Mouse (Mus musculus): ENCODE results near the gene Osbpl11.
"Not testable (repeated sequence)": the region's sequence is repeated elsewhere in the genome, so short reads cannot be mapped to it uniquely, and the experiment has no call there.

Osbpl11 gene

DNA sequence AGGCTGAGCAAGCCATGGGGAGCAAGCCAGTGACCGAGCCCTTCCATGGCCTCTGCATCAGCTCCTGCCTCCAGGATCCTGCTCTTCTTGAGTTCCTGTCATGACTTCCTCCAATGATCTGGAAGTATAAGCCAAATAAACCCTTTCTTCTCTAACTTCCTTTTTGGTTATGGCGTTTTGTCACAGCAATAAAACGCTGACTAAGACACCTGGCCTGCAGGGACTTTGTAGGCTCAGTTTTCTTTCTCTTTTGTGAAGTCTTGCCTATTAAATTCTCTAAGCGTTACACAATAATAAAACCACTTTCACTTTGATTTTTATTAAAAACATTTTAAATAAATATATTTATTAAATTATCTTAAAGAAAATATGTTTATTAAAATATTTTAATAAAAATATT is 7.1 kb upstream of the Osbpl11 start:
- no peak for DNase-seq (ENCODE audit: low spot score in 2 of 2)

- peak; percentile 3 to 41 for DNase-seq (ENCODE audit: low spot score in 2 of 2)
These were observed 6.4 kb upstream of the Osbpl11 start for GRCm38 (mm10) chr16:33178278-33179074.

GRCm38 (mm10) chr16:33179222-33179621 is 5.6 kb upstream of the Osbpl11 start:
- DNase-seq (ENCODE audit: low spot score in 2 of 2) = not testable (repeated sequence)

GRCm38 (mm10) chr16:33179911-33180310 is 5.0 kb upstream of the Osbpl11 start:
- no peak for DNase-seq (ENCODE audit: low spot score in 2 of 2)

- DNase-seq (ENCODE audit: low spot score in 2 of 2) = no peak
These were observed 4.1 kb upstream of the Osbpl11 start for GRCm38 (mm10) chr16:33180793-33181192.

DNA sequence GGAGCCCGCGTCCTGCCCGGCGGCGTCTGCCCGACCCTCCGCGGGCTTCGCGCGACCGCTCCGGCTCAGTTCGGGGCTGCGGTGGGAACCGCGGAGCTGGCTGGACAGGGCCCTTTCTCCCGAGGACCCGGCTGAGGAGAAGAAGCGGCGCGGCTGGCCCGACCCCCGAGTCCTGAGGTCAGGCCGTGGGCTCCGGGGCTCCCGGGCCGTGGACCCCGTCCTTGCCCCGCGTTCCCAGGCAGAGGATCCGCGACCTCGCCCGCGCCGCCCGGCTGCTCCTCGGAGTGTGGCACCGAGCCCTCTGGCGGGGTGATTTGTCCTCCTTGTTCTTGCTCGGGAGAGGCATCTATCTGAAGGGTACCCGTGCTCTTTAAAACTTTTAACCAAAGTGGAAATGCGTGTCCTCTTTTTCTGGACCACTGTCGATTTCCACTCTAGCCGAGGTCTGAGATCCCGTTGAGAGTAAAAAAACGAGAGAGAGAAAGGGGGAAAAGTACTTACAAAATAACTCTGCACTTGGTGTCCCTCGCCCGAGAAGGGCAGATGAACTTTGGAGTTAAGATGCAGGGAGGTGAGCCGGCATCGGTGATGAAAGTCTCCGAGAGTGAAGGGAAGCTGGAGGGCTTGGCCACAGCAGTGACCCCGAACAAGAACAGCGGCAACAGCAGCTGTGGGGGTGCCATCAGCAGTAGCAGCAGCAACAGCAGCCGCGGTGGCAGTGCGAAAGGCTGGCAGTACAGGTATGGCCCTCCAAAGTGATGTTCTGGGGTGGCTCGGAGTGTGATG is 583 bp downstream of the Osbpl11 start:
- peak; percentile 46 to 55 for DNase-seq (ENCODE audit: low spot score in 2 of 2)

- DNase-seq (ENCODE audit: low spot score in 2 of 2) = no peak
These were observed 1.3 kb downstream of the Osbpl11 start for GRCm38 (mm10) chr16:33186134-33186533.

DNA sequence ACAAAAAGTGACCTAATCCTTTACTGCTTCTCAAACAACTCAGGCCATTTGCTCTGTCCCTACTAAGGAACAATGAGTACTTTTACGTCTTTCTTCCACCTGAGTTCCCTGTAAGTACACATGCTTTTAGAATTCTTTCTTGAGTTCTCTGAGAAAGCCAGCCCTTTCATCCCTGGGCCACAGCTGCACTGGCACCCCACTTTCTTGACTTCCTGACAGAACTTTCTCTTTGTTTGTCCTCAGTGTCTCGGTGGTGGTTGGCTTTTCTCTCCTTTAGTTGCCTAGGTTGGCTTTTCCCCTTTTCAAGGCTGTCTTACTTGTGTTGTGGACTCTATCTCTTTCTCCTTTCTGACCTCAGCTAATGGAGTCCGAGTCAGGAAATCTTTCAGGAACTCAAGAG is 3.2 kb downstream of the Osbpl11 start:
- no peak for DNase-seq (ENCODE audit: low spot score in 2 of 2)

- peak in 1 of 2 experiments; percentile 56 for DNase-seq (ENCODE audit: low spot score in 2 of 2)
These were observed 6.8 kb downstream of the Osbpl11 start for GRCm38 (mm10) chr16:33191671-33192091.

GRCm38 (mm10) chr16:33192280-33192679 is 7.4 kb downstream of the Osbpl11 start:
- no peak for DNase-seq (ENCODE audit: low spot score in 2 of 2)

GRCm38 (mm10) chr16:33193649-33194048 is 8.8 kb downstream of the Osbpl11 start:
- peak in 1 of 2 experiments; percentile 33 for DNase-seq (ENCODE audit: low spot score in 2 of 2)

DNA sequence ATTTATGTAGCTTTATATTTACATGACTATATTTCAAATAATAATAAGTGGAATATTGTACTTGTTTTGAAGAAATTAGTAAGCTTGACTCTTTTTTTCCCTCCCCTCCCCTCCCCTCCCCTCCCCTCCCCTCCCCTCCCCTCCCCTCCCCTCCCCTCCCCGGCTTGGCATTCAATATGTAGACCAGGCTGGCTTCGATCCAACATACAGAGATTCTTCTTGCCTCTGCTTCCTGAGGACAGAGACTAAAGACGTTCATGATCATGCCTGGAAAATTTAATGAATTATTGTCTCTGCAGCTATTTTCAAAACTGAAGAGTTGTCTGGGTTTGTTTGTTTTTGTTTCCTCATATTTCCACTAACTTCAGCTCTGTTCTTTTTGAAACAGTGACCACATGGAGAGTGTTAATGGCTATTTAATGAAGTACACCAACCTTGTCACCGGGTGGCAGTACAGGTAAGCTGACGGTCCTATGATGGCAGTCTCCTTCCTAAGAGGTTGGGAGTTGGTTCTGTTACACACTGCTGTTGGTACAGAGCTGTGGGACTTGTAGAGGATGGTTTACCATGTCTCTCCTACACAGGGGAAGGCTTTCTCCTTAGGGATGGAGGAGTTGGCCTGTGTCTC is 10.9 kb downstream of the Osbpl11 start:
- DNase-seq (ENCODE audit: low spot score in 2 of 2) = no peak

GRCm38 (mm10) chr16:33196578-33196977 is 11.7 kb downstream of the Osbpl11 start:
- no peak for DNase-seq (ENCODE audit: low spot score in 2 of 2)

GRCm38 (mm10) chr16:33200589-33200988 is 15.7 kb downstream of the Osbpl11 start:
- DNase-seq (ENCODE audit: low spot score in 2 of 2) = no peak

GRCm38 (mm10) chr16:33210812-33211211 is 25.9 kb downstream of the Osbpl11 start:
- DNase-seq (ENCODE audit: low spot score in 2 of 2) = no peak

- DNase-seq (ENCODE audit: low spot score in 2 of 2) = no peak
These were observed 31.6 kb downstream of the Osbpl11 start for GRCm38 (mm10) chr16:33216313-33217003.

DNA sequence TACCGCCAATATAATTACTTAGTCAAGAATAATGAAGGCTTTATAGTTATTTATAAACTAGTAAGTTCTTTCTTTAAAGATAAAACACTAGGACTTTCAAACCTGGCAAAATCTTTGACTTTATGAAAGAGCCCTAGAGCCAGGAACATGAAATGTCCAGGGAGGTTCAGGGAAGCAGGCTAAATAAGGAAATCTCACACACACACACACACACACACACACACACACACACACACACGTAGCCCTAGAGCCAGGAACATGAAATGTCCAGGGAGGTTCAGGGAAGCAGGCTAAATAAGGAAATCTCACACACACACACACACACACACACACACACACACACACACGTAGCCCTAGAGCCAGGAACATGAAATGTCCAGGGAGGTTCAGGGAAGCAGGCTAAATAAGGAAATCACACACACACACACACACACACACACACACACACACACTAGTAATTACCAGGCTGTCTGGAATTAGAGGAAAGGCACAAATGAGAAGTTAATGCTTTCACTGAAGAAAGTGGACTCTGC is 32.7 kb downstream of the Osbpl11 start:
- not testable (repeated sequence) for DNase-seq (ENCODE audit: low spot score in 2 of 2)

DNA sequence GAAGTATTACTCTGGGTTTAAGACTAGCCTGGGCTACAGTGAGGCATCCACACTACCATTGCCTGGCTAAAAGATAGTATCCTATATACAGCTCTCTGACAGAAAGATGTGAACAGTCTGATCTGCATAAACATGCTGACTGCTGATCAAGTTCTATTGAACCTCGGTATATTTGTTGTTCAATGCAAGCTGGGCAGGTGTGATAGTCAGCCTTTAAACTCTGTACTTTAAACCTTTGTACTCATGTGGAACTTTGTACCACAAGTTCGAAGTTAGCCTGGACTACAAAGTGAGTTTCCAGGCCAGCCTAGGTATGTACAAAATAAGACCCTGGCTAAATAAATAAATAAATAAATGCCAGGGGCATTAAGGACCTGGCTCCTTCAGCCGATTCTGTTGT is 37.6 kb downstream of the Osbpl11 start:
- no peak for DNase-seq (ENCODE audit: low spot score in 2 of 2)

GRCm38 (mm10) chr16:33224381-33224780 is 39.5 kb downstream of the Osbpl11 start:
- DNase-seq (ENCODE audit: low spot score in 2 of 2) = no peak

- DNase-seq (ENCODE audit: low spot score in 2 of 2) = no peak
These were observed 49.3 kb downstream of the Osbpl11 start for GRCm38 (mm10) chr16:33234128-33234527.

GRCm38 (mm10) chr16:33236151-33236550 is 51.3 kb downstream of the Osbpl11 start:
- no peak for DNase-seq (ENCODE audit: low spot score in 2 of 2)

All from urinary bladder, postnatal 36 days (tissue).